Mouse (Mus musculus): ENCODE measurements around the gene Sec31b.

GRCm38 (mm10) chr19:44582638-44583309 lies 37.1 kb upstream of the Sec31b start:
- TF ChIP-seq CTCF (IDR thresholded peaks at IDR 0.05; ENCODE audit: control insufficient read depth, insufficient read depth, low read length) (peak; percentile 100), POLR2A (IDR thresholded peaks at IDR 0.05; ENCODE audit: borderline replicate concordance, control insufficient read depth, low read depth, low read length) (no peak)
